Mouse (Mus musculus): ENCODE data around the gene Cox6a1.

The Cox6a1 gene

GRCm38 (mm10) chr5:115301615-115302014 lies 47.2 kb downstream of the Cox6a1 start:
- no peak for DNase-seq (ENCODE audit: inconsistent age in 2 of 2, low spot score in 1 of 2)

- DNase-seq (ENCODE audit: inconsistent age in 2 of 2, low spot score in 1 of 2): peak; percentile 99 to 100
These were observed 47.8 kb downstream of the Cox6a1 start, which contains the start of gene Dynll1 for GRCm38 (mm10) chr5:115300792-115301614. TSS of gene Dynll1 (minus strand) at chr5:115300999.

- DNase-seq (ENCODE audit: inconsistent age in 2 of 2, low spot score in 1 of 2): peak; percentile 69 to 89
These were observed 48.6 kb downstream of the Cox6a1 start for GRCm38 (mm10) chr5:115300035-115300744.

GRCm38 (mm10) chr5:115296347-115296746 lies 52.4 kb downstream of the Cox6a1 start:
- DNase-seq (ENCODE audit: inconsistent age in 2 of 2, low spot score in 1 of 2): no peak
